Mouse (Mus musculus) ES-Bruce4 (cell line): ENCODE measurements around the gene Adcy4.

Source experiments
- CTCF ChIP-seq: IDR thresholded peaks from one replicate; pipeline ENCODE4 v1.8.1; 2011; ENCODE audit warnings: low read depth, low read length
- EP300 ChIP-seq: IDR thresholded peaks from 2 replicates; pipeline ENCODE4 v1.6.1; 2011; ENCODE audit warnings: low read depth, low read length; ENCODE audit not compliant: insufficient read depth
- POLR2A ChIP-seq: IDR thresholded peaks from one replicate; pipeline ENCODE4 v1.8.1; 2011; ENCODE audit warnings: low read length; ENCODE audit not compliant: insufficient read depth

- TF ChIP-seq CTCF = no peak
- TF ChIP-seq POLR2A = no peak
- no peak for TF ChIP-seq EP300
Measured at GRCm38 (mm10) chr14:55722438-55722945, 61.4 kb downstream of the Adcy4 start.
